Mouse (Mus musculus) thymus, postnatal 14 days (tissue): Measurements from ENCODE around the gene Ispd.

Experiments
- DNase-seq: peaks from one replicate; pipeline ENCODE4 v3.0.0; 2021

Ispd gene

DNA sequence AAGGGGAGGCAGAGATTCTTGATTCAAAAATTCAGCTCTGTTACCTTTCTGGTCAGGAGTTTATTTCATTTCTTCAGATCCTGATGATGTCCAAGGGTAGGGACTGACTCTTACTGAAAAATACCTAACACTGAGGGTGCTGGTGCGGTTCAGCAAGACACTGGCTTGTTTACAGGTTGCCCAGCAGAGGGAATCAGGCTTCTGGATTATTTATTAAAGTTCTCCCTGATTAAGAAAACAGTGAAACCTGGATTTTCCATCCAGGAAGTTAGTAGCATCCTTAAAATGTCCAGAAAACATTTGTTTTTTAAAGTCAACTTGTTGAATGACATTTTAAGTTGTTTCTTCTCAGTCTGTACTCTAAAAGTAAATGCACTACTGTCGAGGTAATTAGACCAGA lies 337.2 kb downstream of the Ispd start:
- no peak for DNase-seq

- no peak for DNase-seq
These were observed 337.8 kb downstream of the Ispd start for GRCm38 (mm10) chr12:36719074-36719473.

GRCm38 (mm10) chr12:36720779-36721178 lies 339.5 kb downstream of the Ispd start:
- no peak for DNase-seq

GRCm38 (mm10) chr12:36721223-36721622 lies 340.0 kb downstream of the Ispd start:
- no peak for DNase-seq

GRCm38 (mm10) chr12:36722754-36723153 lies 341.5 kb downstream of the Ispd start:
- DNase-seq: no peak

- DNase-seq: no peak
These were observed 342.1 kb downstream of the Ispd start for GRCm38 (mm10) chr12:36723302-36723701.

DNA sequence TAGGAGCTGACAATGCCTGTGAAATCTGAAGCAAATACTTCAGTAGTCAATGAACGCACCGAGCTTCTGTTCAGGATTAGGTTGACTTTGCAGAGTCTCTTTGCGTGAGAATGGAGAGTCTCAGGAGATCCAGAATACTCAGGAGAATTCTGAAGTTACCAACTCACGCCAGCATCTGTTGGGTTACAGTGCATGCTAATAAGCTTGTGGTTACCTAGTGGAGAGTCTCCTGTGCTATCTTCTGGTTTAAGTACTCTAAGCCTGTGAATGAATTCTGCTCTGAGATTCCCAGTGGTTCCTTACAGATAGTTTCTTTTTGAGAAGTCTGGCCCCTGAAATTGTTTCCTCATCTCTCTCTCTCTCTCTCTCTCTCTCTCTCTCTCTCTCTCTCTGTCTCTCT lies 343.0 kb downstream of the Ispd start:
- DNase-seq: no peak

DNA sequence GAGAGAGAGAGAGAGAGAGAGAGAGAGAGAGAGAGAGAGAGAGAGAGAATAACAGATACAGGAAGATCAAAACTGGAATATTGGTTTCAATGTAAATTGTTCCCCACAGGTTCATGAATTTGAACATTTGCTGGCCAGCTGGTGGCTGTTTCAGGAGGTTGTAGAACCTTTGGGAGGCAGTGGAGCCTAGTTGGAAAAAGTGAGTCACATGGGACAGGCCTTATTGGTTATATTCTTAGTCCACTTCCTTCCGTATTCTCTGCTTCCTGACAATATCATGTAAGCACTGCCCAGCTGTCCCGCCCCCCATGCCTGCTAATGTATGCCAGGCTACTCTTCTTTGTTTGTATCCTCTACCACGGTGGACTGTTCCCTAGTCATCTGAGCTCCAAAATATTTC lies 344.0 kb downstream of the Ispd start:
- no peak for DNase-seq

DNA sequence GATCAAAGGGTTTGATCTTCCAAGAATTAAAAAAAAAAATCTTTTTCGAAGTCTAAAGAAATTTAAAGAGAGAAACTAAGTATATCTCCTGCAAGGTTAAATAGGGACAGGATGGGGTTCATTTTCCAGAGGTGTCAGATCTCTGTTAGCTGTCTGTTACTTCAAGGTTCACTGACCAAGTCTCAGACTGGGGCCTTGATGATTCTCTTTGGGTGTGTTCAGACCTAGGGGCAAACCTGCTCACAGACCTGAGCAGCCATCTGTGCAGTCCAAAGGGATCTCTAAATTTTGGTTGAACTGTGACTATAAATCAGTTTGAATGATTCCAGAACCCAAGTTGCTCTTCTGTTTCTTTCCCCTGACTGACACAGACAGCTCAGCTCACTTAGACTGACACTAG lies 344.8 kb downstream of the Ispd start:
- DNase-seq: no peak

- DNase-seq: no peak
These were observed 352.6 kb downstream of the Ispd start for GRCm38 (mm10) chr12:36733673-36734371.
